Mouse (Mus musculus): ENCODE data around the gene Daam1. TPM values are rescaled to one million over a fixed set of nuclear protein-coding genes. Genes with fewer than 3 reads are reported as not detected.
"Not testable (repeated sequence)": the region's sequence is repeated elsewhere in the genome, so short reads cannot be mapped to it uniquely, and the experiment has no call there.

The Daam1 gene
- polyA plus RNA-seq, 1 experiment from 2014 or later = 25.0 TPM

GRCm38 (mm10) chr12:71836776-71837175, 5.9 kb downstream of the Daam1 start:
- Histone ChIP-seq H3K4me2 (no peak overlapping the region), H3K4me1 (replicated peaks) (peaks cover 90% of the 10 kb centered on the region), H3K9ac (no peak overlapping the region), H3K27ac (no peak overlapping the region), H3K27me3 (no peaks in the 10 kb centered on the region), H3K36me3 (no peaks in the 10 kb centered on the region), H3K4me3 (no peak overlapping the region), H3K9me3 (no peaks in the 10 kb centered on the region)
- no peak for ATAC-seq (ENCODE audit: low FRiP score)
- WGBS = 95% methylated on average over 6 of the region's 6 CpGs

GRCm38 (mm10) chr12:71837576-71837975, 6.7 kb downstream of the Daam1 start:
- no peak overlapping the region for H3K9ac ChIP-seq
- no peak overlapping the region for H3K27ac ChIP-seq
- WGBS = 73% methylated on average over 5 of the region's 5 CpGs
- H3K4me1 ChIP-seq (replicated peaks) = peaks cover 94% of the 10 kb centered on the region
- H3K4me3 ChIP-seq = no peak overlapping the region
- no peak overlapping the region for H3K4me2 ChIP-seq
- H3K9me3 ChIP-seq = no peaks in the 10 kb centered on the region
- ATAC-seq (ENCODE audit: low FRiP score) = no peak
- H3K27me3 ChIP-seq = no peaks in the 10 kb centered on the region
- no peaks in the 10 kb centered on the region for H3K36me3 ChIP-seq

DNA sequence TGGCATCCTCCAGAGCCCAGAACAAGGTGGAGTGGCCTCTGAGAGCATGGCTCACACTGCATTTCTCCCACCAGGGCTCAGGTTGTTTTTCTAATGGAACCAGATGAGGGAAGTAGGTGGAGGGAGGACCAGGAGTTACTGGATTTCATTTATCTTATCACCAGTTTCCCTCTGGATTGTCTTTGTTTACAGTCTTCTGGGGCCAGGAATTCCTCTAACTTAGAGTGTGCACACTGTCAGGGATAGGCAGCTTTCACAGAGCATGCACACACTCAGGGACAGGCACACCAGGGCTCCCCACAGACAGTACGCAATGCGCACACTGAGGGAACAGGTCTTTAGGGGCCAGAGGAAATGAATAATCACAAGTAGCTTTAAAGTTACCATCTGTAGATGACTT, 7.4 kb downstream of the Daam1 start:
- no peaks in the 10 kb centered on the region for H3K27me3 ChIP-seq
- peaks cover 90% of the 10 kb centered on the region for H3K4me1 ChIP-seq (replicated peaks)
- H3K9me3 ChIP-seq = no peaks in the 10 kb centered on the region
- no peak overlapping the region for H3K27ac ChIP-seq
- no peak overlapping the region for H3K4me3 ChIP-seq
- ATAC-seq (ENCODE audit: low FRiP score) = no peak
- 77% methylated on average over 2 of the region's 2 CpGs for WGBS
- H3K36me3 ChIP-seq = no peaks in the 10 kb centered on the region
- H3K9ac ChIP-seq = no peak overlapping the region
- H3K4me2 ChIP-seq = no peak overlapping the region

DNA sequence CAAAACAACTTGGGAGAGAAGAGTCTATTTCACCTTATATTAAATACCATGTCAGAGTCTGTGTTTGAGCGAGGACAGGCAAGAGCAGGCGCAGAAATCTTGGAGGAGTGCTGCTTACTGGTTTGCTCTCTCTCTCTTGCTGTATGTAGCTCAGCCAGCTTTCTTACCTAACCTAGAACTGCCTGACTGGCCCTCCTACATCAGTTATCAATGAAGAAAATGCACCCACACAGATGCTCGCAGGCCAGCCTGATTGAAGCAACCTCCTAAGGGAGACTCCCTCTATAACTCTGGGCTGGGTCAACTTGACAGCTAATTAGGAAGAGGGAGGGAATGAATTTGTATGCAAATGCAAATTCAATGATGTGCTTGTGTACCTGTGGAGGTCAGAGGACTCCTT, 8.8 kb downstream of the Daam1 start:
- no peak for ATAC-seq (ENCODE audit: low FRiP score)
- no peak overlapping the region for H3K9ac ChIP-seq
- H3K4me3 ChIP-seq = no peak overlapping the region
- H3K4me2 ChIP-seq = no peak overlapping the region
- WGBS = 66% methylated on average over 3 of the region's 3 CpGs
- no peak overlapping the region for H3K27ac ChIP-seq
- no peaks in the 10 kb centered on the region for H3K36me3 ChIP-seq
- no peaks in the 10 kb centered on the region for H3K9me3 ChIP-seq
- peaks cover 81% of the 10 kb centered on the region for H3K4me1 ChIP-seq (replicated peaks)
- no peaks in the 10 kb centered on the region for H3K27me3 ChIP-seq

DNA sequence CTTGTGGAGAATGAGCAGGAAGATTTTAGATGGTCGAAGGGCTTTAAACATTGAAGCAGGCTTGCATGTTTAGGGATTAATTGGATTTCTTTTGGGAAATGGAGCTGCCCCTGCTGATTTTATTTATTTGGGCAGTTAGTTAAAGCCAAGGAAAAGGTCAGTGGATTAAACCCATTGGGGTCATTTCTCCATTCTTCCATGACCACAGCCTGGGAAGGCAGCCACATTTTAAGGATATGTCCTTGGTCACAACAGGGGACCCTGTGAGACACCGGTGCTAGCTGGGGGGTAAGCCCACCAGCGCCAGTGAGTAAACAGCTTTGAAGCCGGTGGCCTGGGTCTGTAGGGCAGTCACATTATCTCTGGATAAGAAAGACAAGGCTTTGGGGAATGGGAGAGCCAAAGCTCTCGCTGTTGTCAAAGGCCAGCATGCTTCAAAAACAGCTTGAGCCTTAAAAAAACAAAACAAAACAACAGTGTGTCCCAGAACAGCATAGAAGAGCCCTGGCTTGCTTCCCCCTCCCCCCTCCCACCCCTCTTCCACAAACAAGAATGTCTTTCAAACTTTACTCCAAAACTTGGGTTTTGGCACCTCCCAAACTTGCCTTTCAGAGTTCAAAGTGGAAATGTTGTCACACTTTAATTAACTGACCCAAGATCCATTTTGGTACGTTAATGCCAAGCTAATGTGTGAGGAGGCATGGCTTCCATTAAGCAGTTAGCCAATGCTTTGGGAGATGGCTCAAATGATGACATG, 9.7 kb downstream of the Daam1 start:
- Histone ChIP-seq H3K36me3 (no peaks in the 10 kb centered on the region), H3K27me3 (no peaks in the 10 kb centered on the region), H3K9me3 (no peaks in the 10 kb centered on the region), H3K4me2 (no peak overlapping the region), H3K9ac (no peak overlapping the region), H3K4me3 (no peak overlapping the region), H3K27ac (no peak overlapping the region), H3K4me1 (replicated peaks) (peaks cover 75% of the 10 kb centered on the region)
- 30% methylated on average over 6 of the region's 6 CpGs for WGBS
- ATAC-seq (ENCODE audit: low FRiP score) = no peak

- Histone ChIP-seq H3K27me3 (no peaks in the 10 kb centered on the region), H3K9ac (no peak overlapping the region), H3K36me3 (no peaks in the 10 kb centered on the region), H3K4me1 (replicated peaks) (peaks cover 65% of the 10 kb centered on the region), H3K4me2 (no peak overlapping the region), H3K4me3 (no peak overlapping the region), H3K27ac (no peak overlapping the region; the same call in 1 of the 2 replicates), H3K9me3 (no peaks in the 10 kb centered on the region)
- no peak for ATAC-seq (ENCODE audit: low FRiP score)
- 42% methylated on average over 3 of the region's 3 CpGs for WGBS
These were observed 11.1 kb downstream of the Daam1 start for GRCm38 (mm10) chr12:71842006-71842405.

GRCm38 (mm10) chr12:71842588-71842987, 11.7 kb downstream of the Daam1 start:
- 77% methylated on average over 2 of the region's 2 CpGs for WGBS
- H3K36me3 ChIP-seq = no peaks in the 10 kb centered on the region
- H3K4me2 ChIP-seq = no peak overlapping the region
- no peak overlapping the region for H3K27ac ChIP-seq
- H3K4me3 ChIP-seq = no peak overlapping the region
- H3K9me3 ChIP-seq = no peaks in the 10 kb centered on the region
- H3K9ac ChIP-seq = no peak overlapping the region
- no peak for ATAC-seq (ENCODE audit: low FRiP score)
- H3K4me1 ChIP-seq (replicated peaks) = peaks cover 62% of the 10 kb centered on the region
- no peaks in the 10 kb centered on the region for H3K27me3 ChIP-seq

DNA sequence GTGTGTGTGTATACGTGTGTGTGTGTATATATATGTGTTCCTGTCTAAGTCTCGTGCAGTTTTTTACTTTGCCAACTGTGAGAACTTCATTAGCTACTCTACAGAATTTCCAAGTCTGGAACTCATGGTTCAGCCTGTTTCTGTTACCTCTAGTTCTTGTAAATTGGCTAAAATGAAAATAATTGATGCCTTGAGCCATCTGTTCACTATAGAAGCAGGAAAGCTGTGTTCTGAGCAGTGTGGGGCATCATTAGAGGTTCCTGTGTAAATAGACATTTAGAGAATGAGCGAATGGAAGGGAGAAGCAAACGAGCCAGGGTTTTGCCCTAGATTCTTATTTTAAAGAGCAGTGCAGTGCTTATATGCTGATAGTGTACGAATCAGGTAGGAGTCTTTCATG, 14.6 kb downstream of the Daam1 start:
- no peak overlapping the region for H3K27ac ChIP-seq
- H3K9me3 ChIP-seq = no peaks in the 10 kb centered on the region
- H3K27me3 ChIP-seq = no peaks in the 10 kb centered on the region
- H3K4me2 ChIP-seq = no peak overlapping the region
- no peak overlapping the region for H3K4me3 ChIP-seq
- no peak overlapping the region for H3K9ac ChIP-seq
- ATAC-seq (ENCODE audit: low FRiP score) = no peak
- peaks cover 45% of the 10 kb centered on the region for H3K4me1 ChIP-seq (replicated peaks)
- WGBS = 90% methylated on average over 5 of the region's 5 CpGs
- H3K36me3 ChIP-seq = no peaks in the 10 kb centered on the region

- not testable (repeated sequence) for H3K27ac ChIP-seq; H3K4me2 ChIP-seq; ATAC-seq (ENCODE audit: low FRiP score); H3K9ac ChIP-seq; H3K36me3 ChIP-seq; H3K9me3 ChIP-seq; H3K4me3 ChIP-seq; H3K27me3 ChIP-seq
- 97% methylated on average over 4 of the region's 4 CpGs for WGBS
- H3K4me1 ChIP-seq (replicated peaks) = peaks cover 35% of the 10 kb centered on the region
These were observed 15.5 kb downstream of the Daam1 start for GRCm38 (mm10) chr12:71846416-71846815.

GRCm38 (mm10) chr12:71847024-71847423, 16.1 kb downstream of the Daam1 start:
- peaks cover 30% of the 10 kb centered on the region for H3K4me1 ChIP-seq (replicated peaks)
- H3K9ac ChIP-seq; H3K36me3 ChIP-seq; H3K4me3 ChIP-seq; H3K27ac ChIP-seq; H3K27me3 ChIP-seq; H3K4me2 ChIP-seq; H3K9me3 ChIP-seq; ATAC-seq (ENCODE audit: low FRiP score): not testable (repeated sequence)
- WGBS = 91% methylated on average over 6 of the region's 6 CpGs

DNA sequence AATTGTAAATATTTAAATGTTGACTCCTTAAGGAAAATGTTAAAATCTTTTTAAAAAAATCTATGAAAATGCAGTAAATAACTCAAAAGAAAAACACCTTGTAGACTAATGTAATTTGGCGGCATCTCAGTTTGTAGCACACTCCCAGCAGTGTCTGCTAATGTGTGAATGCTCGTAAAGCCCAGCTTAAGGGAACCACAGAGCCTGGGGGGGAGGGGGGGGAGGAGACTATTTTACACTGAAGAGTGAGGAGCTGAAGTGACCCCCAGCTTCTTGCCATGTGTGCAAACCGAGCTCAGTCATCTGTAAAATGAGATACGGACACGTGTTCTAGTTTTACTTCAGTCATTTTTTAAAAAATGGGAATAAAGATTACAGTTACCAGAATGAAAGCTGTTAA, 16.7 kb downstream of the Daam1 start:
- Histone ChIP-seq H3K4me2 (no peak overlapping the region), H3K27ac (no peak overlapping the region), H3K4me1 (replicated peaks) (peaks cover 24% of the 10 kb centered on the region), H3K4me3 (no peak overlapping the region), H3K9me3 (no peaks in the 10 kb centered on the region), H3K27me3 (no peaks in the 10 kb centered on the region), H3K36me3 (no peaks in the 10 kb centered on the region), H3K9ac (no peak overlapping the region)
- WGBS = 66% methylated on average over 5 of the region's 5 CpGs
- no peak for ATAC-seq (ENCODE audit: low FRiP score)

- Histone ChIP-seq H3K36me3 (no peaks in the 10 kb centered on the region), H3K27me3 (no peaks in the 10 kb centered on the region), H3K9me3 (no peaks in the 10 kb centered on the region), H3K4me3 (no peak overlapping the region), H3K27ac (no peak overlapping the region), H3K4me2 (no peak overlapping the region), H3K4me1 (replicated peaks) (peaks cover 23% of the 10 kb centered on the region), H3K9ac (no peak overlapping the region)
- 69% methylated on average over 5 of the region's 5 CpGs for WGBS
- no peak for ATAC-seq (ENCODE audit: low FRiP score)
These were observed 17.3 kb downstream of the Daam1 start for GRCm38 (mm10) chr12:71848037-71848776.

GRCm38 (mm10) chr12:71849051-71849450, 18.2 kb downstream of the Daam1 start:
- ATAC-seq (ENCODE audit: low FRiP score) = no peak
- Histone ChIP-seq H3K4me1 (replicated peaks) (peaks cover 22% of the 10 kb centered on the region), H3K36me3 (no peaks in the 10 kb centered on the region), H3K27ac (no peak overlapping the region), H3K9me3 (no peaks in the 10 kb centered on the region), H3K4me3 (no peak overlapping the region), H3K9ac (no peak overlapping the region), H3K27me3 (no peaks in the 10 kb centered on the region), H3K4me2 (no peak overlapping the region)
- 93% methylated on average over 7 of the region's 7 CpGs for WGBS

All from hindbrain, embryonic 13.5 days (tissue).